ENCODE assay signal across 10 mouse cellular contexts in genomic region chr19:44248854-44249351, GRCm38 (mm10). TPM values are rescaled to one million over a fixed set of nuclear protein-coding genes. Genes with fewer than 3 reads are reported as not detected.
A peak's percentile ranks its signal among the peaks of the same experiment; 100 is the strongest.
DNase-seq lines count a peak whose midpoint lies in the region; ATAC-seq and TF ChIP-seq lines count a peak whose summit lies in the region.
"Had no signal": no experiment of that assay in that cellular context is flagged by ENCODE, and none has a peak within 500 bp of the region (broad histone marks: within the 10 kb centered on the region; RNA-seq: fewer than 3 reads in every experiment).

No protein-coding gene starts in this region.

- ATAC-seq in kidney, postnatal 0 days (replicated peaks; ENCODE audit: low FRiP score, low read depth), result no peak
- ATAC-seq in hindbrain, postnatal 0 days, result no peak
- ATAC-seq in midbrain, postnatal 0 days (ENCODE audit: low FRiP score), result no peak
- ATAC-seq in megakaryocyte progenitor cell, adult 5-6 weeks (replicated peaks; ENCODE audit: poor library complexity), result no peak

- DNase-seq in kidney, postnatal 0 days (ENCODE audit: low spot score), result no peak
- no peak for DNase-seq in kidney, adult 9 months
- no peak for DNase-seq in hindbrain, postnatal 0 days (ENCODE audit: low spot score)
- DNase-seq in midbrain, postnatal 0 days (ENCODE audit: low spot score), result no peak
- no peak for DNase-seq in layer of hippocampus, adult 18-20 months (ENCODE audit: low spot score in 2 of 2)
- no peak for DNase-seq in right cerebral cortex, adult 18-20 months

- peak overlapping the region; percentile 60; the same call in 1 of the 2 replicates for H3K4me2 ChIP-seq in kidney, postnatal 0 days (ENCODE audit: low read length)
- H3K4me2 ChIP-seq in hindbrain, postnatal 0 days (ENCODE audit: low read depth, low read length), result peak overlapping the region; percentile 69
- peak overlapping the region; percentile 66 for H3K4me2 ChIP-seq in midbrain, postnatal 0 days (ENCODE audit: low read depth, low read length, poor library complexity, severe bottlenecking)

- WGBS in kidney, postnatal 0 days, result 61% methylated on average over 11 of the region's 11 CpGs
- WGBS in hindbrain, postnatal 0 days, result 70% methylated on average over 11 of the region's 11 CpGs
- WGBS in midbrain, postnatal 0 days, result 71% methylated on average over 11 of the region's 11 CpGs

- H3K27ac ChIP-seq in kidney, postnatal 0 days, result peak overlapping the region; percentile 90
- 0 out of 2 replicates have a peak overlapping the region, but pooled peaks have one; percentile 25 for H3K27ac ChIP-seq in cortical plate, adult 2 months (ENCODE audit: insufficient read depth, low read length)
- peak overlapping the region; percentile 76 for H3K27ac ChIP-seq in hindbrain, postnatal 0 days
- peak overlapping the region; percentile 88 for H3K27ac ChIP-seq in midbrain, postnatal 0 days (ENCODE audit: low read depth, low read length)

- no peak for TF ChIP-seq POLR2A in cortical plate, adult 2 months (IDR thresholded peaks at IDR 0.05; ENCODE audit: extremely low read depth, insufficient read depth, low read length)

- TF ChIP-seq CTCF in kidney, postnatal 0 days (IDR thresholded peaks at IDR 0.05; ENCODE audit: low read depth), result no peak
- no peak for TF ChIP-seq CTCF in cortical plate, adult 2 months (IDR thresholded peaks at IDR 0.05; ENCODE audit: extremely low read depth, insufficient read depth, low read length)
- no peak for TF ChIP-seq CTCF in hindbrain, postnatal 0 days (IDR thresholded peaks at IDR 0.05; ENCODE audit: low read depth)
- no peak for TF ChIP-seq CTCF in midbrain, postnatal 0 days (IDR thresholded peaks at IDR 0.05)

- 0 out of 2 replicates have a peak overlapping the region, but pooled peaks have one; percentile 13 for H3K9ac ChIP-seq in kidney, postnatal 0 days (ENCODE audit: low read depth, low read length)
- no peak overlapping the region for H3K9ac ChIP-seq in hindbrain, postnatal 0 days (replicated peaks; ENCODE audit: low read length)
- H3K9ac ChIP-seq in midbrain, postnatal 0 days (replicated peaks; ENCODE audit: low read length, poor library complexity, severe bottlenecking), result no peak overlapping the region

- peaks cover 8% of the 10 kb centered on the region for H3K4me1 ChIP-seq in kidney, postnatal 0 days (replicated peaks; ENCODE audit: insufficient read depth, low read length)
- peaks cover 5% of the 10 kb centered on the region; the same call in 1 of the 2 replicates for H3K4me1 ChIP-seq in cortical plate, adult 2 months (ENCODE audit: control insufficient read depth, insufficient read depth, low read length)
- H3K4me1 ChIP-seq in hindbrain, postnatal 0 days (ENCODE audit: insufficient read depth, low read length), result peaks cover 7% of the 10 kb centered on the region; the same call in 1 of the 2 replicates
- H3K4me1 ChIP-seq in midbrain, postnatal 0 days (ENCODE audit: insufficient read depth, low read length), result peaks cover 7% of the 10 kb centered on the region; the same call in 1 of the 2 replicates

- no peaks in the 10 kb centered on the region for H3K36me3 ChIP-seq in kidney, postnatal 0 days (ENCODE audit: insufficient read depth, low read length)
- no peaks in the 10 kb centered on the region for H3K36me3 ChIP-seq in hindbrain, postnatal 0 days (ENCODE audit: insufficient read depth, low read length)
- H3K36me3 ChIP-seq in midbrain, postnatal 0 days (ENCODE audit: insufficient read depth, low read length), result no peaks in the 10 kb centered on the region

- no peak overlapping the region for H3K4me3 ChIP-seq in kidney, postnatal 0 days (replicated peaks; ENCODE audit: low read depth, low read length)
- no peak overlapping the region for H3K4me3 ChIP-seq in cortical plate, adult 2 months (ENCODE audit: insufficient read depth, low read length)
- H3K4me3 ChIP-seq in hindbrain, postnatal 0 days (ENCODE audit: low read length), result no peak overlapping the region
- no peak overlapping the region for H3K4me3 ChIP-seq in midbrain, postnatal 0 days (ENCODE audit: low read depth, low read length)

- H3K9me3 ChIP-seq in kidney, postnatal 0 days (replicated peaks; ENCODE audit: low read length), result no peaks in the 10 kb centered on the region
- H3K9me3 ChIP-seq in hindbrain, postnatal 0 days (ENCODE audit: low read length), result no peaks in the 10 kb centered on the region
- H3K9me3 ChIP-seq in midbrain, postnatal 0 days (ENCODE audit: low read length), result no peaks in the 10 kb centered on the region

- H3K27me3 ChIP-seq in kidney, postnatal 0 days (ENCODE audit: insufficient read depth, low read length), result no peaks in the 10 kb centered on the region
- H3K27me3 ChIP-seq in hindbrain, postnatal 0 days (ENCODE audit: insufficient read depth, low read length), result no peaks in the 10 kb centered on the region
- H3K27me3 ChIP-seq in midbrain, postnatal 0 days (ENCODE audit: insufficient read depth, low read length), result no peaks in the 10 kb centered on the region

RNA-seq across cellular contexts. Expression of gene Scd2, which starts 44.6 kb away (rescaled TPM):
- 78.4 and 81.1 TPM in 2 replicates for polyA plus RNA-seq in kidney, postnatal 0 days (2015; fragmentation: Nextera tagmentation; extraction: Ambion mirVana)
- polyA plus RNA-seq in cortical plate, adult 2 months (2012; rRNA removed), result 600 and 717 TPM in 2 replicates
- 1,071 and 1,235 TPM in 2 replicates for total RNA-seq in hindbrain, postnatal 0 days (2014; rRNA removed)
- polyA plus RNA-seq in hindbrain, postnatal 0 days (2015; fragmentation: Nextera tagmentation; extraction: Ambion mirVana), result 274 and 291 TPM in 2 replicates
- 905 and 948 TPM in 2 replicates for total RNA-seq in midbrain, postnatal 0 days (2014; rRNA removed)
- polyA plus RNA-seq in midbrain, postnatal 0 days (2015; fragmentation: Nextera tagmentation; extraction: Ambion mirVana), result 224 and 226 TPM in 2 replicates
- total RNA-seq in layer of hippocampus, adult 18-20 months (2021), result 100 to 1,000 TPM; 656 to 658 TPM
- 95.4 and 101 TPM in 2 replicates for total RNA-seq in megakaryocyte progenitor cell, adult 5-6 weeks (2015)
- total RNA-seq in megakaryocyte progenitor cell, adult 5-6 weeks (2017), result 88.5 and 107 TPM in 2 replicates

RNA-seq across cellular contexts. Expression of gene Scd3, which starts 45.8 kb away (rescaled TPM):
- polyA plus RNA-seq in kidney, postnatal 0 days (2015; fragmentation: Nextera tagmentation; extraction: Ambion mirVana), result 0.28 and 0.66 TPM in 2 replicates
- 4.9 and 5.6 TPM in 2 replicates for polyA plus RNA-seq in cortical plate, adult 2 months (2012; rRNA removed)
- total RNA-seq in hindbrain, postnatal 0 days (2014; rRNA removed), result 0.31 and 2.7 TPM in 2 replicates
- 4.7 and 4.8 TPM in 2 replicates for polyA plus RNA-seq in hindbrain, postnatal 0 days (2015; fragmentation: Nextera tagmentation; extraction: Ambion mirVana)
- 2.7 and 3.9 TPM in 2 replicates for total RNA-seq in midbrain, postnatal 0 days (2014; rRNA removed)
- 5.9 and 6.0 TPM in 2 replicates for polyA plus RNA-seq in midbrain, postnatal 0 days (2015; fragmentation: Nextera tagmentation; extraction: Ambion mirVana)
- total RNA-seq in layer of hippocampus, adult 18-20 months (2021), result 1 to 10 TPM; 2.4 to 3.3 TPM
- total RNA-seq in megakaryocyte progenitor cell, adult 5-6 weeks (2015), result not detected in 2 replicates
- not detected in 2 replicates for total RNA-seq in megakaryocyte progenitor cell, adult 5-6 weeks (2017)
- total RNA-seq: gastrocnemius, adult 8-10 months; neutrophil, adult 5-6 weeks had no signal

RNA-seq across cellular contexts. Expression of gene Pkd2l1, which starts 56.7 kb away (rescaled TPM):
- polyA plus RNA-seq in kidney, postnatal 0 days (2015; fragmentation: Nextera tagmentation; extraction: Ambion mirVana), result 0.08 TPM in 1 of 2 replicates, not detected in the other
- 1.1 and 1.5 TPM in 2 replicates for polyA plus RNA-seq in cortical plate, adult 2 months (2012; rRNA removed)
- 0.84 and 1.1 TPM in 2 replicates for total RNA-seq in hindbrain, postnatal 0 days (2014; rRNA removed)
- 0.33 and 0.69 TPM in 2 replicates for polyA plus RNA-seq in hindbrain, postnatal 0 days (2015; fragmentation: Nextera tagmentation; extraction: Ambion mirVana)
- 0.27 TPM in 1 of 2 replicates, not detected in the other for total RNA-seq in midbrain, postnatal 0 days (2014; rRNA removed)
- 0.06 and 0.07 TPM in 2 replicates for polyA plus RNA-seq in midbrain, postnatal 0 days (2015; fragmentation: Nextera tagmentation; extraction: Ambion mirVana)
- under 1 TPM; 0.25 to 0.30 TPM for total RNA-seq in layer of hippocampus, adult 18-20 months (2021)
- total RNA-seq in megakaryocyte progenitor cell, adult 5-6 weeks (2015), result not detected in 2 replicates
- not detected in 2 replicates for total RNA-seq in megakaryocyte progenitor cell, adult 5-6 weeks (2017)
- total RNA-seq: gastrocnemius, adult 8-10 months; neutrophil, adult 5-6 weeks had no signal

Comparison
In these comparisons a context has a peak if more than half of its experiments do, and no peak if none do; other contexts are left out.
1. H3K27ac ChIP-seq: peak in every context shown above with its lines; median percentile 90 in kidney, postnatal 0 days; 88 in midbrain, postnatal 0 days; 76 in hindbrain, postnatal 0 days; 25 in cortical plate, adult 2 months.